Mouse (Mus musculus) kidney, adult 2 months (tissue): ENCODE measurements around the gene Tesk2.

Source experiments
- CTCF ChIP-seq: fragments of 200-500 bp; conservative IDR thresholded peaks from 2 replicates; pipeline ENCODE4 v1.5.1; 2011; ENCODE audit warnings: low read depth, mild to moderate bottlenecking, control low read depth, low read length, moderate library complexity, mixed read lengths; ENCODE audit not compliant: insufficient read depth, insufficient read length
- POLR2A ChIP-seq: fragments of 200-500 bp; IDR thresholded peaks from one replicate; pipeline ENCODE4 v1.6.1; 2011; ENCODE audit warnings: low read depth, low read length, control low read depth

- TF ChIP-seq POLR2A (peak; percentile 39), CTCF (0 out of 2 replicates have a peak, but pooled peaks have one; percentile 13)
Measured at GRCm38 (mm10) chr4:116708201-116708764, 12.5 kb upstream of the Tesk2 start, which contains the start of the genes Mmachc and Ccdc163.
